Mouse (Mus musculus): ENCODE measurements around the gene Rubcn. TPM values are rescaled to one million over a fixed set of nuclear protein-coding genes. Genes with fewer than 3 reads are reported as not detected.

The Rubcn gene
- polyA plus RNA-seq, 1 experiment from 2014 or later, result 12.0 TPM

GRCm38 (mm10) chr16:32889881-32890280 is 12.3 kb upstream of the Rubcn start:
- Histone ChIP-seq H3K4me1 (replicated peaks; ENCODE audit: insufficient read depth, low read length) (no peaks in the 10 kb centered on the region), H3K4me2 (ENCODE audit: low read length) (no peak overlapping the region), H3K9me3 (replicated peaks; ENCODE audit: low read length) (no peaks in the 10 kb centered on the region), H3K9ac (ENCODE audit: low read depth, low read length) (no peak overlapping the region), H3K36me3 (ENCODE audit: insufficient read depth, low read length) (peaks cover 30% of the 10 kb centered on the region; the same call in 1 of the 2 replicates), H3K4me3 (replicated peaks; ENCODE audit: low read depth, low read length) (no peak overlapping the region), H3K27me3 (ENCODE audit: insufficient read depth, low read length) (no peaks in the 10 kb centered on the region), H3K27ac (no peak overlapping the region)
- ATAC-seq (replicated peaks; ENCODE audit: low FRiP score, low read depth), result no peak
- no peak for TF ChIP-seq CTCF (IDR thresholded peaks at IDR 0.05; ENCODE audit: low read depth)
- DNase-seq (ENCODE audit: low spot score), result no peak
- 46% methylated on average over 2 of the region's 2 CpGs for WGBS

GRCm38 (mm10) chr16:32887996-32888395 is 10.4 kb upstream of the Rubcn start:
- DNase-seq (ENCODE audit: low spot score) (no peak), ATAC-seq (replicated peaks; ENCODE audit: low FRiP score, low read depth) (no peak)
- Histone ChIP-seq H3K27me3 (ENCODE audit: insufficient read depth, low read length) (no peaks in the 10 kb centered on the region), H3K4me1 (replicated peaks; ENCODE audit: insufficient read depth, low read length) (no peaks in the 10 kb centered on the region), H3K27ac (no peak overlapping the region), H3K36me3 (ENCODE audit: insufficient read depth, low read length) (peaks cover 25% of the 10 kb centered on the region; the same call in 1 of the 2 replicates), H3K4me2 (ENCODE audit: low read length) (no peak overlapping the region), H3K9ac (ENCODE audit: low read depth, low read length) (no peak overlapping the region), H3K9me3 (replicated peaks; ENCODE audit: low read length) (no peaks in the 10 kb centered on the region), H3K4me3 (replicated peaks; ENCODE audit: low read depth, low read length) (no peak overlapping the region)
- whole genome bisulfite sequencing, result 86% methylated on average over 7 of the region's 7 CpGs
- peak; percentile 46 for TF ChIP-seq CTCF (IDR thresholded peaks at IDR 0.05; ENCODE audit: low read depth)

DNA sequence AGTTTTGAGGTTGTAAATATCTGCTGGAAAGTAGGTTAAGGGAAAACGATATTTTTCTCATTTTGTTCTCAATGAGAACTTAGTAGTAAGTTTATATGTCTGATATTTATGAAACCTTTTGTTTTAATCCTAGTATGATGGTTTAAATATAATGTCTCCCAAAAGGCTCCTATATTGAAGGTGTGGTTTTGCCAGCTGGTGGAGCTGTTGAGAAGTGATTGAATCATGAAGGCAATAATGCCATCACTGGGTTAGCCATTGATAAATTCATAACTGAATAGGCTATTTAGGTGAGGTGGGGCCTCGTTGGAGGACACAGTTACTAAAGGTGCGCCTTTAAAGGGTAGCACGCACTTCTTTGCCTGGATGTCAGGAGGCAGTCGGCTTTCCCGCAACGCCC is 4.0 kb upstream of the Rubcn start:
- peak; percentile 16; the same call in 1 of the 2 replicates for TF ChIP-seq CTCF (IDR thresholded peaks at IDR 0.05; ENCODE audit: low read depth)
- Histone ChIP-seq H3K4me1 (replicated peaks; ENCODE audit: insufficient read depth, low read length) (peaks cover 11% of the 10 kb centered on the region), H3K27me3 (ENCODE audit: insufficient read depth, low read length) (no peaks in the 10 kb centered on the region), H3K27ac (no peak overlapping the region), H3K9me3 (replicated peaks; ENCODE audit: low read length) (no peaks in the 10 kb centered on the region), H3K4me2 (ENCODE audit: low read length) (no peak overlapping the region), H3K36me3 (ENCODE audit: insufficient read depth, low read length) (0 out of 2 replicates have a peak, but pooled peaks cover 8% of the 10 kb centered on the region), H3K9ac (ENCODE audit: low read depth, low read length) (no peak overlapping the region), H3K4me3 (replicated peaks; ENCODE audit: low read depth, low read length) (no peak overlapping the region)
- ATAC-seq (replicated peaks; ENCODE audit: low FRiP score, low read depth), result no peak
- 68% methylated on average over 7 of the region's 7 CpGs for WGBS
- DNase-seq (ENCODE audit: low spot score), result no peak

DNA sequence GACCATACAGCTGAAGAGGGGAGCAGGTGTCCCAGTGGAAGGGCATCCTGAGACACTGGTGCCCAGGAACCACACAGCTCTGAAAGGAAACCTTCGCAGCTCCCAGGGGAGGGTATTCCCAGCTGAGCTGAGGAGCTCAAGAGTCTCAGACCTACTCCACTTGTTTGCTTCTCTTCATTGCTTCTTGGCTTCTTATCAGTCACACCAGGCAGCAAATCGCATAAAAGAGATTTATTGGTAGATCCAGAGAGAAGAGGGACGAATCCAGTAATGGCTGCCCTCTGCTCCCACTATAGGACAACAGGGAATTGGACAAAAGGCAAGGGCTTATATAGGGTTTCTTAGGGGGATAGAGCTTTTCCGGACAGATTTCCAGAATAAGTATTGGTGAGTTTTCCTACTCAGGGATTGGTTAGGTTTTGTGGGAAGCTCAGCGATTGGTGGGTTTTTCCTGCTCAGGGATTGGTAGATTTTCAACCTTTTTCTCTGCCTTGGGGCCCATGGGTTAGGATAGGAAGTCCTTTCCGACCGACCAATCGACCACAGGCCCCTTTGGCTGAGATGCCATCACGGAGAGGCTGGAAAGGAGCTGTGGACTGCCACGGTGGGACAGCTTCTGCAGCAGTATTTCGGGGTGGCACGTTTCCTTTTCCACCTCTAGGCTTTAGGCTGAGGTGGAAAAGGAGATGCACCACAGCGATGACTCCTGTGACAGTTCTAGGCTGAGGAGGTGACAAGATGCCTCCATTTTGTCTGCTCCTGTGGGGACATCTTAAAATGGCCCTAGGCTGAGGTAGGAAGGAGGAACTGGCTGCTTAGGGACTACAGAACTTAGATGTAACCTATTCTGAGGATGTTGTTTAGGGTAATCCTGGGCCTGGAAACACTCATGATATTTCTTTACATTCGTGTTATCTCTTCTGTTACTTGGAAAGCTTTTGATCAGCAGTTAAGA is 1.7 kb upstream of the Rubcn start:
- H3K4me3 ChIP-seq (replicated peaks; ENCODE audit: low read depth, low read length), result peak overlapping the region; percentile 73
- WGBS, result 77% methylated on average over 14 of the region's 14 CpGs
- DNase-seq (ENCODE audit: low spot score), result peak; percentile 50
- H3K9ac ChIP-seq (ENCODE audit: low read depth, low read length), result peak overlapping the region; percentile 56; the same call in 1 of the 2 replicates
- H3K27ac ChIP-seq, result peak overlapping the region; percentile 51; the same call in 1 of the 2 replicates
- H3K9me3 ChIP-seq (replicated peaks; ENCODE audit: low read length), result no peaks in the 10 kb centered on the region
- peak overlapping the region; percentile 91 for H3K4me2 ChIP-seq (ENCODE audit: low read length)
- H3K27me3 ChIP-seq (ENCODE audit: insufficient read depth, low read length), result no peaks in the 10 kb centered on the region
- peaks cover 11% of the 10 kb centered on the region for H3K4me1 ChIP-seq (replicated peaks; ENCODE audit: insufficient read depth, low read length)
- no peak for TF ChIP-seq CTCF (IDR thresholded peaks at IDR 0.05; ENCODE audit: low read depth)
- ATAC-seq (replicated peaks; ENCODE audit: low FRiP score, low read depth), result no peak
- no peaks in the 10 kb centered on the region for H3K36me3 ChIP-seq (ENCODE audit: insufficient read depth, low read length)

DNA sequence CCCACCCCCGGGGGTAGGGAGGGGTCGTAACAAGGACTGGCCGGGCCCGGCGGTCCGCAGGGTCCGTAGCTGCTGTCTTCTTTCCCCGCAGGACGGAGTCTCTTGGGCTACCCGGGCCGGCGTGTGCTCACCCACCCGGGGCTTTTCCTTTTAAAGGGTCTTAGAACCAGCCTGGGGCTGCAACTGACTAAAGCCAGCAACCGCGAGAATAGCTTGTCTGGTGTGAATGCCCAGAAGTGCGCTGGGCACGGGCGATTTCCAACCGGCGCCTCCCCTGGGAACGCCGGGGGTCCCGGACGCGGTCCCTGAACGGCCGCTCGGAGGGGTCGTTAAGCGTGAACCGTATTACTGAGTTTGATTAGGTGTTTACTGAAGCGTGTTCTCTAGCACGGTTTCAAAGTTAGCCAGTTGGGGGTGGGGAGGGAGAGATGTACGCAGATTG is 612 bp upstream of the Rubcn start:
- peak; percentile 42 for ATAC-seq (replicated peaks; ENCODE audit: low FRiP score, low read depth)

DNA sequence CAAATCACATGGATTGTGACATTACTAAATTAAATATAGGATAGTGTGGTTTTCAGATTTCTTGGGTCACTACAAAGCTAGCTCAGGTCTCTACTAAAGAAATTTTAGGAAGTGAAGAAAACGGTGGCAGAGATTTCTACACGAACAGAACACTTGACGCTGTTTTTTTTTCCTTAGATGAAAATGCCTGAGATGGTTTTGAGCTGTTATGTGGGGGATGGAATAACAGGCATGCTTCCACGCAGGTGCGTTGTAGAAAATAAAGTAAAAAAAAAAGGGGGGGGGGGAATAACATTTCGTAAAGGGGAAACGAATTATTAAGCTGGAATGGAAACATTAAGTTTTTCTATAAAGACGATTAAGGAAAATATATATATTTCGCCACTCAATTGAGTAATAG is 735 bp downstream of the Rubcn start:
- H3K4me2 ChIP-seq (ENCODE audit: low read length), result peak overlapping the region; percentile 91
- no peaks in the 10 kb centered on the region for H3K36me3 ChIP-seq (ENCODE audit: insufficient read depth, low read length)
- WGBS, result 13% methylated on average over 9 of the region's 9 CpGs
- peak overlapping the region; percentile 73 for H3K4me3 ChIP-seq (replicated peaks; ENCODE audit: low read depth, low read length)
- no peaks in the 10 kb centered on the region for H3K27me3 ChIP-seq (ENCODE audit: insufficient read depth, low read length)
- DNase-seq (ENCODE audit: low spot score) (no peak), ATAC-seq (replicated peaks; ENCODE audit: low FRiP score, low read depth) (no peak)
- no peaks in the 10 kb centered on the region for H3K9me3 ChIP-seq (replicated peaks; ENCODE audit: low read length)
- H3K27ac ChIP-seq, result peak overlapping the region; percentile 92
- peaks cover 11% of the 10 kb centered on the region for H3K4me1 ChIP-seq (replicated peaks; ENCODE audit: insufficient read depth, low read length)
- H3K9ac ChIP-seq (ENCODE audit: low read depth, low read length), result peak overlapping the region; percentile 78
- no peak for TF ChIP-seq CTCF (IDR thresholded peaks at IDR 0.05; ENCODE audit: low read depth)

More for the DNA sequence above, 612 bp upstream of the Rubcn start:
- under 1% methylated on average over 33 of the region's 34 CpGs for WGBS
- Histone ChIP-seq H3K9me3 (replicated peaks; ENCODE audit: low read length) (no peaks in the 10 kb centered on the region), H3K4me3 (replicated peaks; ENCODE audit: low read depth, low read length) (peak overlapping the region; percentile 73), H3K4me1 (replicated peaks; ENCODE audit: insufficient read depth, low read length) (peaks cover 11% of the 10 kb centered on the region), H3K36me3 (ENCODE audit: insufficient read depth, low read length) (no peaks in the 10 kb centered on the region), H3K27ac (peak overlapping the region; percentile 92), H3K4me2 (ENCODE audit: low read length) (peak overlapping the region; percentile 91), H3K9ac (ENCODE audit: low read depth, low read length) (peak overlapping the region; percentile 78), H3K27me3 (ENCODE audit: insufficient read depth, low read length) (no peaks in the 10 kb centered on the region)
- DNase-seq (ENCODE audit: low spot score), result peak; percentile 24
- no peak for TF ChIP-seq CTCF (IDR thresholded peaks at IDR 0.05; ENCODE audit: low read depth)

All from kidney, postnatal 0 days (tissue).